Mouse (Mus musculus) embryonic facial prominence, embryonic 10.5 days (tissue): Measurements from ENCODE around the gene Gm42791. TPM values are rescaled to one million over a fixed set of nuclear protein-coding genes. Genes with fewer than 3 reads are reported as not detected.

Experiments used
- DNase-seq: peaks from one replicate; pipeline ENCODE4 v3.0.0-alpha.2; 2017; ENCODE audit warnings: low spot score
- H3K27ac ChIP-seq: fragments of 300-500 bp; sonication (generic); replicated peaks from 2 replicates; pipeline ENCODE4 v1.5.1; 2016; ENCODE audit warnings: mild to moderate bottlenecking
- H3K27me3 ChIP-seq: fragments of 300-500 bp; sonication (generic); replicated peaks from 2 replicates; pipeline ENCODE4 v1.6.1; 2016; ENCODE audit warnings: low read depth, mild to moderate bottlenecking; ENCODE audit not compliant: poor library complexity, severe bottlenecking
- H3K36me3 ChIP-seq: fragments of 300-500 bp; sonication (generic); replicated peaks from 2 replicates; pipeline ENCODE4 v1.6.1; 2016; ENCODE audit warnings: mild to moderate bottlenecking, moderate library complexity
- H3K4me1 ChIP-seq: fragments of 300-500 bp; sonication (generic); 2 replicates; pipeline ENCODE4 v1.6.1; 2016
- H3K4me3 ChIP-seq: fragments of 300-500 bp; sonication (generic); 2 replicates; pipeline ENCODE4 v1.5.1; 2016; ENCODE audit warnings: mild to moderate bottlenecking, moderate library complexity
- H3K9me3 ChIP-seq: fragments of 300-500 bp; sonication (generic); 2 replicates; pipeline ENCODE4 v1.6.1; 2016; ENCODE audit warnings: mild to moderate bottlenecking
- WGBS: fragments of 180-500 bp; shearing (Covaris S2); methylation state at CpG from one replicate; pipeline ENCODE4 v1.1.7; 2016; 5-methylcytosine and 5-hydroxymethylcytosine counted together
- polyA plus RNA-seq: library from polyadenylated mRNA; unstranded; fragments of >200 nt; fragmentation: Nextera tagmentation; extraction: Ambion mirVana; gene quantifications from 2 replicates; pipeline ENCODE4 v1.2.1, GENCODE M21; 2016

Gene Gm42791
- 0.49 and 4.6 TPM in 2 replicates for polyA plus RNA-seq

DNA sequence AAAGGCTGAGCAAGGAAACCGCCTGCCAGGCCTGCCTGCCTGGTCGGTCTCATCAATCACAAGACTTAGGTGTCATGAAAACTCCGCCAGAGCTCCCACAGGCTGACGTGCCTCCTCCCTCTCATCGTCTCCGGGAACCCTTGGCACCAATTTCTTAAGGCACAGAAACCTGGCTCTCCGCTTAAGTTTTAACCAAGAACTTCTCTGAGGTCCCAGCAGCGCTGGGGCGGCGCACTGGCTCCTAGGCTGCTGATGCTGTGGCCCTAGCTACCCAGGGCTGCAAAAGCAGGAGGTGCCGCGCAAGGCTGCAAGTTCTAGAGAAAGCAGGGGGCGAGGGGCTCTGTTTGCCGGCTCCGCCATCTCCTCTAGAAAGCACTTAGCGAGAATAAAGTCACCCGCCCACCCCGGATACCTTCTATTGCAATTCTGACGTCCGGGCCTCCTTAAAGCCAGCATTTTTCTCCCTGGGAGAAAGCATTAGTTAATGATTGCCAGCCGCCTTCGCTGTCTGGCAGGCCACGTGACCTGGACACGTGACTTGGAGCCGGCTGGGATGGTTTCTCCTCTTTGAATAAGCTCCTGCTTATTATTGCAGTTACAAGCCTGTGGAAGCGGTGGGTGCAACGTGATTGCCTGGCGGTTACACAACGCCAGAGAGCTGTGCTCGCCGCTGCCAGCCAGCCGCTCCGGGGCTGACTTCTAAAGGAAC, at the start of gene Gm42791:
Gene Gm42791, minus strand, starts transcription at position 442 of the 709 bp plus-strand sequence.
- 1% methylated on average over 33 of the region's 33 CpGs for whole genome bisulfite sequencing

DNA sequence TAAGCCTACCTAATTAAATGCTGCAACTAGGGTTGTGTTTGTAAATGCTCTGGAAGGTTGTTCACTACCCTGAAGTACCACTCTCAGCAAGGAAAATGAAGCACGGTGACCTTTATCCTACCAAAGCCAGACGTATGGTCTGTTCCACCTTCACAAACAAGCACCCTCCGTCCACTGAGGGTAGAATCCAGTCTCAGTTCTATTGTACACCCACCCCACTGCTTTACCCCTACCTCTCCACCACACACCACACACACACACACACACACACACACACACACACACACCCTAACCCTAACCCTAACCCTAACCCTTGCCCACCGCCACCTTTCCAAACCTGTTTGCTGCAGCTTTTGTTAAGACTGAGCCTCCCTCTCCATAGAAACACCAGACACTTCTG, 49.1 kb upstream of the Gm42791 start:
- 88% methylated on average over 4 of the region's 4 CpGs for WGBS
- Histone ChIP-seq H3K9me3 (0 out of 2 replicates have a peak, but pooled peaks cover 5% of the 10 kb centered on the region), H3K27ac (no peak overlapping the region), H3K27me3 (no peaks in the 10 kb centered on the region), H3K4me3 (no peak overlapping the region), H3K36me3 (peaks cover 54% of the 10 kb centered on the region), H3K4me1 (0 out of 2 replicates have a peak, but pooled peaks cover 3% of the 10 kb centered on the region)
- DNase-seq = no peak

More for the DNA sequence above, at the start of gene Gm42791:
- Histone ChIP-seq H3K4me3 (peak within 1 kb of the TSS; percentile 63), H3K36me3 (peaks cover 16% of the 10 kb centered on the region), H3K27me3 (no peaks in the 10 kb centered on the region), H3K27ac (peak within 1 kb of the TSS; percentile 95), H3K9me3 (peaks cover 19% of the 10 kb centered on the region), H3K4me1 (peaks cover 31% of the 10 kb centered on the region)
- peak; percentile 92 for DNase-seq

DNA sequence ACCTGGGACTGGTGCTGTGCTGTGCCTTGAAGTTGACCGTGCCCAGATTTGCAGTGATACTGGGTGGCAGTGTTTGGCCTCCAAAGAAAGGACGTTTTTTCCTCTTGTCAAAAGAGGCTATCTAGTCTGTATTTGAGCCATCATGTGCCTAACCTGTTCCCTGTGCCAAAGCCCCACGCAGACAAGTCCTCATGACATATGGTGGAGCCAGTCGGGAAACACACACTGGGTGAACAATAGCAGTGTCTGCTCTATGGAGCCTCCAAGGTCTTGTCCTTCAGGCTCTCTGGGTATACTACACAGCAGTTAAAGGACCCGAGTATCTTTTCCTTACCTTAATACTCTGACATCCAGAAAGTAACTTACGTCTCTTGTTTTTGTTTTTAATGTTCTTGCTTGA, 48.3 kb upstream of the Gm42791 start:
- Histone ChIP-seq H3K4me3 (no peak overlapping the region), H3K4me1 (no peaks in the 10 kb centered on the region), H3K9me3 (0 out of 2 replicates have a peak, but pooled peaks cover 5% of the 10 kb centered on the region), H3K36me3 (peaks cover 50% of the 10 kb centered on the region), H3K27me3 (no peaks in the 10 kb centered on the region), H3K27ac (no peak overlapping the region)
- 88% methylated on average over 6 of the region's 6 CpGs for WGBS
- DNase-seq = no peak

- Histone ChIP-seq H3K27me3 (no peaks in the 10 kb centered on the region), H3K4me1 (0 out of 2 replicates have a peak, but pooled peaks cover 3% of the 10 kb centered on the region), H3K36me3 (peaks cover 34% of the 10 kb centered on the region), H3K4me3 (no peak overlapping the region), H3K27ac (no peak overlapping the region), H3K9me3 (peaks cover 11% of the 10 kb centered on the region; the same call in 1 of the 2 replicates)
- WGBS = 90% methylated on average over 5 of the region's 5 CpGs
- peak; percentile 53 for DNase-seq
These were observed 44.9 kb upstream of the Gm42791 start for GRCm38 (mm10) chr5:149039825-149040224.

DNA sequence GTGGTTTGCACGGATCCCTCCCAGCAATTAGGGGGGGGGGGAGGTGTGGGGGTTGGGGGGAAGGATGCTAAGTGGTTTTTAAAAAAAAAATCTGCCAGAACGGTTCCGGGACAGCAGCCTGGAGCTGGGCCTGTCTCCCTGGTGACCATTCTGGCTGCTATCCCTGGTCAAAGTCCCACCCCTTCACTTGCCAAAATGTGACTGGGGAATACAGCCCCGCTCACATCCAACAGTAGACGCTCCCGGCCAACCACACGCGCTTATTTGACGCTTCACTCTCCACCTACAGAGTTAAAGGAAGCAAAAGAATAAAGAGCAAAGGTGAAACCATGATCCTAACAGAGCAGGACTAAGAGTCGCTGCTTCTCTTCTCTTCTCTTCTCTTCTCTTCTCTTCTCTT, 42.8 kb upstream of the Gm42791 start:
- H3K27ac ChIP-seq = no peak overlapping the region
- H3K27me3 ChIP-seq = no peaks in the 10 kb centered on the region
- H3K36me3 ChIP-seq = peaks cover 22% of the 10 kb centered on the region
- H3K4me1 ChIP-seq = 0 out of 2 replicates have a peak, but pooled peaks cover 3% of the 10 kb centered on the region
- peaks cover 11% of the 10 kb centered on the region; the same call in 1 of the 2 replicates for H3K9me3 ChIP-seq
- no peak for DNase-seq
- WGBS = 29% methylated on average over 10 of the region's 10 CpGs
- H3K4me3 ChIP-seq = no peak overlapping the region

DNA sequence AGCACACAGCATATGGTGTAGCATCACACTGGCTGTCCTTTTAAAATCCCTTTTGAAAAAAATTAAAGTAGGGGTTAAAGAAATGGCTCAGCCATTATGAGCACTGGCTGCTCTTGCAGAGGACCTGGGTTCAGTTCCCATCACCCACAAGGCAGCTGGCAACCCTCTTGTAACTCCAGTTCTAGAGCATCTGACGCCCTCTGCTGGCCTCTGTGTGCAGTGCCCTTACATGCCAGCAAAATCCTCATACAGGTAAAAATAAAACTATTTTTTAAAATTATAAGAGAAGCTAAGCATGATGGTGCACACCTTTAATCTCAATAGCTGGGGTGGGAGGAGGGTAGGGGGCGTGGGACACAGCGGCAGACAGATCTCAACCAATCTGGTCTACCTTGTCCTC, 42.0 kb upstream of the Gm42791 start:
- WGBS = 90% methylated on average over 3 of the region's 3 CpGs
- H3K9me3 ChIP-seq = peaks cover 11% of the 10 kb centered on the region; the same call in 1 of the 2 replicates

DNA sequence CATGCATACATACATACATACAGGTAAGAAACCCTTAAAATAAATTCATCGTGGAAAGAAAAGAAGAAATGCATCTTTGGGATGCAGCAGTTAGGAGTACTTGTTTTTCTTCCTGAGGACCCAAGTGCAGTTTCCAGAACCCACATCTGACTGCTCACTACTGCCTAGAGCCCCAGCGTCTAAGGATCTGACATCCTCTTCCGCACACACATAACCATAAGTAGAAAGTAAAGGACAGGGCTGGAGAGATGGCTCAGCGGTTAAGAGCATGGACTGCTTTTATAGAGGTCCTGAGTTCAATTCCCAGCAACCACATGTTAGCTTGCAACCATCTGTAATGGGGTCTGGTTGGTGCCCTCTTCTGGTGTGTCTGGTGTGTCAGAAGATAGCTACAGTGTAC, 37.5 kb upstream of the Gm42791 start:
- H3K36me3 ChIP-seq = peaks cover 7% of the 10 kb centered on the region; the same call in 1 of the 2 replicates
- no peak overlapping the region for H3K27ac ChIP-seq
- H3K27me3 ChIP-seq = 0 out of 2 replicates have a peak, but pooled peaks cover 5% of the 10 kb centered on the region
- H3K9me3 ChIP-seq = peaks cover 6% of the 10 kb centered on the region; the same call in 1 of the 2 replicates
- no peak overlapping the region for H3K4me3 ChIP-seq
- WGBS = 94% methylated on average over 4 of the region's 4 CpGs
- DNase-seq = no peak
- peaks cover 34% of the 10 kb centered on the region for H3K4me1 ChIP-seq

More for the DNA sequence above, 42.0 kb upstream of the Gm42791 start:
- peaks cover 4% of the 10 kb centered on the region; the same call in 1 of the 2 replicates for H3K4me1 ChIP-seq
- no peak for DNase-seq
- H3K4me3 ChIP-seq = no peak overlapping the region
- no peak overlapping the region for H3K27ac ChIP-seq
- H3K27me3 ChIP-seq = no peaks in the 10 kb centered on the region
- peaks cover 17% of the 10 kb centered on the region for H3K36me3 ChIP-seq

DNA sequence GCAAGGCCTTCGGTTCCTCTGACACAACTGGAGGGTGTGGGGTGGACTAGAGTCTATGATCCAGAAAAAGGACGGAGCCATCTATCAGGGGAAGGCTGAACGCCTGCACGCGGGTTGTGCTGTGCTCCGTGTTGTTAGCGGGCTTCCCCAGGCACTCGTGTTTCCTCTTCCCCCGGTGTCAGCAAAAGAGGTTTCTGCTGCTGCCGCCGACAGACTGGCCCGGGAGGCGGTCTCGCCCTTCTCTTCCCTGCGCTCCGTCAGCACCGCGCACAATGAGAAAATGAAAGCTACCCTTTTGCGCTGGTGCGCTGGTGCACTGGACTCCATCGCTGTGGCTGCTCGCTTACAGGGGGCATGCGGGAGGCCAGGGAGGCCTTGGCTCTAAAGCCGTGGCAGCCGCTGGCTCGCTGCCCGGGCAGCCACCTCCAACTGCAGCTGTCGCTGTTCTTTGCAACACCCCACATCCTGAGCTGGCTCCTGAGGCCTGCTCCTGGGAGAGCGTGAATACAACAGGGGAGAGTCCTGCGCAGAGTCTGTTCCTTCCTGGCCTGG, 36.3 kb upstream of the Gm42791 start:
- H3K4me3 ChIP-seq = peak overlapping the region; percentile 52
- peak; percentile 64 for DNase-seq
- no peaks in the 10 kb centered on the region for H3K36me3 ChIP-seq
- 7% methylated on average over 30 of the region's 30 CpGs for WGBS
- H3K27me3 ChIP-seq = 0 out of 2 replicates have a peak, but pooled peaks cover 5% of the 10 kb centered on the region
- H3K27ac ChIP-seq = peak overlapping the region; percentile 85
- H3K4me1 ChIP-seq = peaks cover 34% of the 10 kb centered on the region
- no peaks in the 10 kb centered on the region for H3K9me3 ChIP-seq

GRCm38 (mm10) chr5:149030103-149030502, 35.2 kb upstream of the Gm42791 start:
- Histone ChIP-seq H3K4me1 (peaks cover 34% of the 10 kb centered on the region), H3K9me3 (no peaks in the 10 kb centered on the region), H3K36me3 (no peaks in the 10 kb centered on the region), H3K27me3 (0 out of 2 replicates have a peak, but pooled peaks cover 5% of the 10 kb centered on the region), H3K4me3 (peak overlapping the region; percentile 22; the same call in 1 of the 2 replicates), H3K27ac (peak overlapping the region; percentile 63)
- no peak for DNase-seq
- 49% methylated on average over 2 of the region's 2 CpGs for WGBS

DNA sequence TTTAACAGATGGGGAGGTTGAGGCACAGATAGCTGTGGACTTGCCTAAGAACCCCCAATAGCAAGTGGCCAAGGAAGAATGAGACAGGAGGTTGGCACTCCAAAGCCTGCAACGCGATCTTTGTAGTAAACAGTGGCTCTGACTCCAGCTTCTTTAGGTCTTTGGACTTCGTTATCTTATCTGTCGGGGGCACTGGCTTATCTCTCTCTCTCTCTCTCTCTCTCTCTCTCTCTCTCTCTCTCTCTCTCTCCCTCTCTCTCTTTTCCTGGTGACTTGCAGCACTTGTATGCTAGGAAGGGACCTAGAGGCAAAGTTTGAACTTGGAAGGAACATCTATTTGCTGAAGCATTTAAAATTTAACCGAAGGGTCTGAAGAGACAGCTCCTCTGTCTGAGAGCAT, 33.4 kb upstream of the Gm42791 start:
- no peaks in the 10 kb centered on the region for H3K36me3 ChIP-seq
- H3K9me3 ChIP-seq = no peaks in the 10 kb centered on the region
- H3K27me3 ChIP-seq = 0 out of 2 replicates have a peak, but pooled peaks cover 5% of the 10 kb centered on the region
- peaks cover 34% of the 10 kb centered on the region for H3K4me1 ChIP-seq
- no peak for DNase-seq
- 76% methylated on average over 5 of the region's 5 CpGs for WGBS
- H3K4me3 ChIP-seq = no peak overlapping the region
- H3K27ac ChIP-seq = peak overlapping the region; percentile 26; the same call in 1 of the 2 replicates

DNA sequence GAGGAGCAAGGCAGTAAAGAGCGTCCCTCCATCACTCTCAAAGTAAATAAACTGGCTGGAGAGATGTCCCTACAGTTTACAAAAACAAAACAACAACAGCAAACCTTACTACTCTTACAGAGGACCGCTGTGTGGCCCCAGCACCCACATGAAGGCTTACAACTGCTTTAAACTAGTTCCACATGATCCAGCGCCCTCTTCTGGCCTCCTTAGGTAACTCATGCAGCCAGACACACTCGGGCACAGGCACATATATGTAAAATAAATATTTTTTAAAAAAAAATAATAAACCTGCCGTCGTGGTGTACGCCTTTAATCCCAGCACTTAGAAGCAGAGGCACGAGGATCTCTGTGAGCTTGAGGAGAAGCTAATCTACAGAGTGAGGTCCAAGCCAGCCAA, 32.4 kb upstream of the Gm42791 start:
- Histone ChIP-seq H3K27me3 (peaks cover 5% of the 10 kb centered on the region; the same call in 1 of the 2 replicates), H3K9me3 (no peaks in the 10 kb centered on the region), H3K4me3 (no peak overlapping the region), H3K4me1 (peaks cover 34% of the 10 kb centered on the region), H3K36me3 (no peaks in the 10 kb centered on the region), H3K27ac (no peak overlapping the region)
- 75% methylated on average over 8 of the region's 8 CpGs for WGBS
- DNase-seq = no peak

DNA sequence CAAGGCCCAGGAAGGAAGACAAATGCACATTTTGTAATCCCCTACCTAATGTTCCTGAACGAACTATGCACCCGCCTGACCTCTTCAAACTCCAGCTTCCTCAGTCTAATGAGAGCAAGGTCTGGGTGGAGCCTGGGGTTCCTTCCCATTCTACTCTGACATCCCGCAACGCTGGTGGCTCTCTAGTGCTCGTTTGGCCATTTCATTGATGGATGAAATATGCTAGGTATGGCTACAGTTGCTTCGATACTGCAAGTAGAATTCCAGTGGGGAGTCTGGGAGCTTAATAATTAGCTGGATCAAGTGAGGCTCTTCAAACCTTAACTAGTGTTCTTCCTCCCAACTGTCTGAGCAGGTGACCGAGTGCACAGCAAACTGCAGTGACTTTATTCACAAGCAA, 26.2 kb upstream of the Gm42791 start:
- H3K27ac ChIP-seq = no peak overlapping the region
- peaks cover 23% of the 10 kb centered on the region; the same call in 1 of the 2 replicates for H3K27me3 ChIP-seq
- 62% methylated on average over 7 of the region's 7 CpGs for WGBS
- no peaks in the 10 kb centered on the region for H3K36me3 ChIP-seq
- peaks cover 19% of the 10 kb centered on the region for H3K4me1 ChIP-seq
- no peaks in the 10 kb centered on the region for H3K9me3 ChIP-seq
- no peak for DNase-seq
- no peak overlapping the region for H3K4me3 ChIP-seq
